Mouse (Mus musculus) thymus, adult 18-20 months (tissue): ENCODE data around the gene Olfr1489.
"Not testable (repeated sequence)": the region's sequence is repeated elsewhere in the genome, so short reads cannot be mapped to it uniquely, and the experiment has no call there.

Source experiments
- DNase-seq, 2 experiments: peaks; one replicate each; pipeline ENCODE4 v3.0.0; 2022; ENCODE audit warnings: mixed read lengths in 2 of 2

Olfr1489 gene

GRCm38 (mm10) chr19:13631321-13631720 is at the start of gene Olfr1489:
Gene Olfr1489, plus strand, starts transcription at chr19:13631621.
- no peak for DNase-seq

- no peak for DNase-seq
Observed at GRCm38 (mm10) chr19:13583211-13583610, 48.2 kb upstream of the Olfr1489 start, which contains the start of gene Olfr1484. Gene Olfr1484, plus strand, starts transcription at chr19:13583511.

- DNase-seq = not testable (repeated sequence)
Observed at GRCm38 (mm10) chr19:13617075-13617474, 14.3 kb upstream of the Olfr1489 start, which contains the start of gene Olfr1487. Gene Olfr1487, plus strand, starts transcription at chr19:13617375.

GRCm38 (mm10) chr19:13650791-13651190 is 19.4 kb downstream of the Olfr1489 start, which contains the start of gene Olfr1490:
Gene Olfr1490, plus strand, starts transcription at chr19:13651091.
- DNase-seq = no peak
